Mouse (Mus musculus) liver, embryonic 12.5 days (tissue): Measurements from ENCODE around the gene Olfr810. TPM values are rescaled to one million over a fixed set of nuclear protein-coding genes. Genes with fewer than 3 reads are reported as not detected.

ENCODE experiments used
- ATAC-seq: fragments of 200-750 bp; cut with Nextera tagmentation; 2 replicates; pipeline ENCODE4 v1.8.0; 2017; ENCODE audit warnings: moderate number of reproducible peaks, mild to moderate bottlenecking, moderate library complexity
- H3K27ac ChIP-seq: fragments of 300-500 bp; sonication (generic); 2 replicates; pipeline ENCODE4 v1.5.1; 2016; ENCODE audit warnings: mild to moderate bottlenecking
- H3K27me3 ChIP-seq: fragments of 300-500 bp; sonication (generic); replicated peaks from 2 replicates; pipeline ENCODE4 v1.6.1; 2016; ENCODE audit warnings: mild to moderate bottlenecking, moderate library complexity
- H3K36me3 ChIP-seq: fragments of 300-500 bp; sonication (generic); 2 replicates; pipeline ENCODE4 v1.6.1; 2016; ENCODE audit warnings: mild to moderate bottlenecking, moderate library complexity
- H3K4me1 ChIP-seq: fragments of 300-500 bp; sonication (generic); 2 replicates; pipeline ENCODE4 v1.6.1; 2016
- H3K4me2 ChIP-seq: fragments of 300-500 bp; sonication (generic); 2 replicates; pipeline ENCODE4 v1.6.1; 2016; ENCODE audit warnings: mild to moderate bottlenecking, moderate library complexity
- H3K4me3 ChIP-seq: fragments of 300-500 bp; sonication (generic); 2 replicates; pipeline ENCODE4 v1.5.1; 2016; ENCODE audit warnings: mild to moderate bottlenecking, moderate library complexity
- H3K9ac ChIP-seq: fragments of 300-500 bp; sonication (generic); 2 replicates; pipeline ENCODE4 v1.6.1; 2016; ENCODE audit warnings: mild to moderate bottlenecking, moderate library complexity
- H3K9me3 ChIP-seq: fragments of 300-500 bp; sonication (generic); replicated peaks from 2 replicates; pipeline ENCODE4 v1.6.1; 2016; ENCODE audit warnings: mild to moderate bottlenecking, moderate library complexity
- WGBS: fragments of 180-500 bp; shearing (Covaris S2); methylation state at CpG from one replicate; pipeline ENCODE4 v1.1.7; 2016; ENCODE audit not compliant: insufficient replicate concordance; 5-methylcytosine and 5-hydroxymethylcytosine counted together
- polyA plus RNA-seq: library from polyadenylated mRNA; unstranded; fragments of >200 nt; fragmentation: Nextera tagmentation; extraction: Ambion mirVana; gene quantifications from 2 replicates; pipeline ENCODE4 v1.2.1, GENCODE M21; 2016

The Olfr810 gene
- not detected in 2 replicates for polyA plus RNA-seq

DNA sequence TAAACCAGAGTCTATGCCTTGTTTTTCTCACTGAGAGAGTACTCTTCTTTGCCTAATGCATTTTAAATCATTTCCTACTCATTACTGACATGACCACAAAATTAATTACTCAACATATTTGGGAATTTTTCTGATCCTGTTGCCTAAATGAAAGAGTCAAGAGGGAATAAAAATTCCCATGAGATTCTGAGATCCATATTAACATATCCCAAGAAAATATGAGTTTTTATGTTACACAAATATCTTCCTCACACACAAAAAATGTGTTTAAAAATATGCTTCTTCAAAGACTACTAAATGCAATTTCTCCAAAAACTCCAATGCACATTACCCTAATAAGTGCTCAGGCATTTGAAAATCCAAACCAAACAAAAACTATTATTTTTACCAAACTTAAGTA is at the start of gene Olfr810:
TSS of gene Olfr810 (minus strand) at position 101 of the 400 bp plus-strand sequence.
- H3K9ac ChIP-seq = no peak within 1 kb of the TSS
- H3K4me1 ChIP-seq = no peaks in the 10 kb centered on the region
- H3K27me3 ChIP-seq = no peaks in the 10 kb centered on the region
- H3K4me2 ChIP-seq = no peak within 1 kb of the TSS
- no peak within 1 kb of the TSS for H3K27ac ChIP-seq
- H3K4me3 ChIP-seq = no peak within 1 kb of the TSS
- ATAC-seq = no peak
- H3K36me3 ChIP-seq = no peaks in the 10 kb centered on the region
- H3K9me3 ChIP-seq = no peaks in the 10 kb centered on the region

DNA sequence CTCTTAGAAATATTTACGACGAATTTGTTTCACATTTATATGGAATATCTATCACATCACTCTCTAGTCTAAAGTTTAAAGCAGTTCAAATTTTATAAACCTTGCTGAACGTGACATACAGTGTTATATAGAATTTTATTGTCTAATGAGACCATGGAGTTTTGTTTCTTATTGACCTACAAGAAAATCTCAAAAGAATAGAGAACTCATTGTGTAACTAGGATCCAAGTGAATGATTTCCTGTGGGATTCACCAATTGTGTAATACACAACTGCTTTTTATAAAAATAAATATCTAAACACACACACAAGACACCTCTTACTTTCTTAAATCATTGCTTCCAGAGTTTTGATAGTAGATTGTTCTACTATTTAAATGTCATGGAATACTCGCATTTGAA is 9.6 kb upstream of the Olfr810 start, which contains the start of gene Olfr811:
TSS of gene Olfr811 (minus strand) at position 101 of the 400 bp plus-strand sequence.
- Histone ChIP-seq H3K36me3 (no peaks in the 10 kb centered on the region), H3K9me3 (no peaks in the 10 kb centered on the region), H3K4me1 (no peaks in the 10 kb centered on the region), H3K4me2 (no peak within 1 kb of the TSS), H3K27ac (no peak within 1 kb of the TSS), H3K9ac (no peak within 1 kb of the TSS), H3K4me3 (no peak within 1 kb of the TSS), H3K27me3 (no peaks in the 10 kb centered on the region)
- no peak for ATAC-seq
- WGBS = 65% methylated on average over 4 of the region's 4 CpGs

DNA sequence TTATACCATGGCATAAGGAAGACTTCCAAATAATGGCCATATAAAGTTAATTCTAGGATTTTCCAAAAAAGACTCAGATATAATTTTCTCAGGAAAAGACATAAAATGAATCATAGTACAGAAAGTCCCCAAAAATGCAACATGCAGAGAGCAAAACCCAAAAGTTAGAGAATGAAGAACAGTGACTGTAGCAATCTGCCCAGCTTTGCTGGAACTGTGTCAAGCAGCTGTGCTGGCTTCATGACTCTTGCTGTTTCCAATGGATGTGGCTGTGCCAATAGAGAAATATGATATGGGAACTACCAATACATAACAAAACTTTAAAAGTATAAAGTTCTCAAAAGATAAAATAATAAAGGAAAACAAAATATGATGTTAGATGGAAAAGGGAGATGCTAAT is 16.6 kb downstream of the Olfr810 start:
- Histone ChIP-seq H3K4me3 (no peak overlapping the region), H3K27me3 (no peaks in the 10 kb centered on the region), H3K9me3 (no peaks in the 10 kb centered on the region), H3K36me3 (no peaks in the 10 kb centered on the region), H3K9ac (no peak overlapping the region), H3K27ac (no peak overlapping the region), H3K4me2 (no peak overlapping the region), H3K4me1 (no peaks in the 10 kb centered on the region)
- ATAC-seq = no peak

- Histone ChIP-seq H3K27ac (no peak within 1 kb of the TSS), H3K36me3 (no peaks in the 10 kb centered on the region), H3K9me3 (no peaks in the 10 kb centered on the region), H3K4me3 (no peak within 1 kb of the TSS), H3K4me1 (no peaks in the 10 kb centered on the region), H3K27me3 (no peaks in the 10 kb centered on the region), H3K4me2 (no peak within 1 kb of the TSS), H3K9ac (no peak within 1 kb of the TSS)
- no peak for ATAC-seq
Observed at GRCm38 (mm10) chr10:129774338-129774737, 20.4 kb downstream of the Olfr810 start, which contains the start of gene Olfr809. Olfr809 (plus strand) TSS chr10:129774638.

- Histone ChIP-seq H3K4me2 (no peak within 1 kb of the TSS), H3K4me3 (no peak within 1 kb of the TSS), H3K36me3 (no peaks in the 10 kb centered on the region), H3K4me1 (no peaks in the 10 kb centered on the region), H3K9me3 (no peaks in the 10 kb centered on the region), H3K27me3 (no peaks in the 10 kb centered on the region), H3K27ac (no peak within 1 kb of the TSS), H3K9ac (no peak within 1 kb of the TSS)
- 63% methylated on average over 1 of the region's 1 CpGs for WGBS
- ATAC-seq = no peak
Observed at GRCm38 (mm10) chr10:129765182-129765581, 29.5 kb downstream of the Olfr810 start, which contains the start of gene Olfr808. Olfr808 (plus strand) TSS chr10:129765482.

DNA sequence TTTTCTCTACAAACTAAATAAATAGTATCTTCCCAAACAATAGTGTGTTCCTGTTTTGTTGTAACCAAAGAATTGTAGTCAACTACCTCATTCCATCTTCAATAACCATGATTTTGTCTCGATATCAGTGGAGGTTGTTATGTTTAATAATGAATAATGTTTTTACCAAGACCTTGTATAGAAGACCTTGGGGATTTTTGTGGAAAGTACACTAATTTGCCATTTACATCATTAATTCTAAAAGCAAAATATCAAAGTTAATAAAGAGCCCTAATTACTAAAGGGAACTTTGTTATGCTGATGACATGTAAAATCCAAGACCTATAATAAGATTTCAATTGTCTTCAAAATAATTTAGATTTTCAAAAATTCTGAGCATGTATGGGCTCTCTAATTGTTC is 37.0 kb downstream of the Olfr810 start, which contains the start of gene Olfr807:
TSS of gene Olfr807 (minus strand) at position 101 of the 400 bp plus-strand sequence.
- Histone ChIP-seq H3K27ac (no peak within 1 kb of the TSS), H3K4me3 (no peak within 1 kb of the TSS), H3K27me3 (no peaks in the 10 kb centered on the region), H3K4me1 (no peaks in the 10 kb centered on the region), H3K4me2 (no peak within 1 kb of the TSS), H3K9me3 (no peaks in the 10 kb centered on the region), H3K36me3 (no peaks in the 10 kb centered on the region), H3K9ac (no peak within 1 kb of the TSS)
- 42% methylated on average over 1 of the region's 1 CpGs for WGBS
- ATAC-seq = no peak

DNA sequence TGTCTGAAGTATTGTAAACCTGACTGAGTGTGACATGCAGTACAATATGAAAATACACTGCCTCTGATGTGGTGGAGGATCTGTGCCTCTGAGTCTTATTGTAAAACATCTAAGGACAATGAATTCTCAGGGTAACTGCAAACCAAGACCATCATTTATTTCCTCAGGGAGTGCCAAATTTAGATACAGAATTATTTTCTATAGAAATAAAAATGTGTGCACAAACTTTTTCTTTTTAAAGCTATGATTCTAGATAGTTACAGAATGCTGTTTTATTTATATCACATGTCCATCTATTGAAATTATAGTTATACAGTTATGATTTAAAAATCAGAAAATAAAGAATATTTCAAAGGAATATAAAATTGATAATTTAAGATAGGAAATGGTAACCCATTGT is 52.9 kb downstream of the Olfr810 start, which contains the start of gene Olfr806:
TSS of gene Olfr806 (minus strand) at position 101 of the 400 bp plus-strand sequence.
- no peaks in the 10 kb centered on the region for H3K4me1 ChIP-seq
- no peak within 1 kb of the TSS for H3K9ac ChIP-seq
- H3K9me3 ChIP-seq = no peaks in the 10 kb centered on the region
- no peak for ATAC-seq
- no peaks in the 10 kb centered on the region for H3K36me3 ChIP-seq
- H3K27me3 ChIP-seq = no peaks in the 10 kb centered on the region
- no peak within 1 kb of the TSS for H3K27ac ChIP-seq
- H3K4me2 ChIP-seq = no peak within 1 kb of the TSS
- H3K4me3 ChIP-seq = no peak within 1 kb of the TSS

Other genes starting within 250 kb of the Olfr810 start
- not detected in 2 replicates for gene Olfr794, start 227.3 kb downstream of the Olfr810 start, polyA plus RNA-seq
- not detected in 2 replicates for gene Olfr796, start 182.3 kb downstream of the Olfr810 start, polyA plus RNA-seq
- not detected in 2 replicates for gene Olfr798, start 167.0 kb downstream of the Olfr810 start, polyA plus RNA-seq
- gene Olfr799, start 157.4 kb downstream of the Olfr810 start, polyA plus RNA-seq = not detected in 2 replicates
- not detected in 2 replicates for gene Olfr800, start 137.2 kb downstream of the Olfr810 start, polyA plus RNA-seq
- gene Olfr801, start 121.1 kb downstream of the Olfr810 start, polyA plus RNA-seq = not detected in 2 replicates
- not detected in 2 replicates for gene Olfr802, start 106.7 kb downstream of the Olfr810 start, polyA plus RNA-seq
- not detected in 2 replicates for gene Olfr803, start 100.6 kb downstream of the Olfr810 start, polyA plus RNA-seq
- gene Olfr804, start 91.7 kb downstream of the Olfr810 start, polyA plus RNA-seq = not detected in 2 replicates
- gene Olfr805, start 65.5 kb downstream of the Olfr810 start, polyA plus RNA-seq = not detected in 2 replicates
- not detected in 2 replicates for gene Olfr806, start 53.0 kb downstream of the Olfr810 start, polyA plus RNA-seq
- not detected in 2 replicates for gene Olfr807, start 37.1 kb downstream of the Olfr810 start, polyA plus RNA-seq
- gene Olfr808, start 29.4 kb downstream of the Olfr810 start, polyA plus RNA-seq = not detected in 2 replicates
- not detected in 2 replicates for gene Olfr809, start 20.3 kb downstream of the Olfr810 start, polyA plus RNA-seq
- gene Olfr811, start 9.5 kb upstream of the Olfr810 start, polyA plus RNA-seq = not detected in 2 replicates
- not detected in 2 replicates for gene Olfr812, start 51.2 kb upstream of the Olfr810 start, polyA plus RNA-seq
- not detected in 2 replicates for gene Olfr813, start 60.5 kb upstream of the Olfr810 start, polyA plus RNA-seq
- gene Olfr814, start 84.9 kb upstream of the Olfr810 start, polyA plus RNA-seq = not detected in 2 replicates
- gene Olfr815, start 111.0 kb upstream of the Olfr810 start, polyA plus RNA-seq = not detected in 2 replicates
- not detected in 2 replicates for gene Olfr816, start 120.7 kb upstream of the Olfr810 start, polyA plus RNA-seq
- gene Olfr818, start 154.2 kb upstream of the Olfr810 start, polyA plus RNA-seq = not detected in 2 replicates
- gene Olfr819, start 172.3 kb upstream of the Olfr810 start, polyA plus RNA-seq = not detected in 2 replicates
- gene Olfr247, start 181.2 kb upstream of the Olfr810 start, polyA plus RNA-seq = not detected in 2 replicates
- gene Gm10310, start 190.1 kb upstream of the Olfr810 start, polyA plus RNA-seq = not detected in 2 replicates
- not detected in 2 replicates for gene Olfr820, start 217.7 kb upstream of the Olfr810 start, polyA plus RNA-seq
- gene Olfr821, start 235.4 kb upstream of the Olfr810 start, polyA plus RNA-seq = not detected in 2 replicates